Mouse (Mus musculus) embryonic facial prominence, embryonic 10.5 days (tissue): ENCODE results near the gene Dhrs2. TPM values are rescaled to one million over a fixed set of nuclear protein-coding genes. Genes with fewer than 3 reads are reported as not detected.
A peak's percentile ranks its signal among the peaks of the same experiment; 100 is the strongest.

Source experiments
- DNase-seq: peaks from one replicate; pipeline ENCODE4 v3.0.0-alpha.2; 2017; ENCODE audit warnings: low spot score
- H3K27ac ChIP-seq: fragments of 300-500 bp; sonication (generic); replicated peaks from 2 replicates; pipeline ENCODE4 v1.5.1; 2016; ENCODE audit warnings: mild to moderate bottlenecking
- H3K27me3 ChIP-seq: fragments of 300-500 bp; sonication (generic); replicated peaks from 2 replicates; pipeline ENCODE4 v1.6.1; 2016; ENCODE audit warnings: low read depth, mild to moderate bottlenecking; ENCODE audit not compliant: poor library complexity, severe bottlenecking
- H3K36me3 ChIP-seq: fragments of 300-500 bp; sonication (generic); replicated peaks from 2 replicates; pipeline ENCODE4 v1.6.1; 2016; ENCODE audit warnings: mild to moderate bottlenecking, moderate library complexity
- H3K4me1 ChIP-seq: fragments of 300-500 bp; sonication (generic); 2 replicates; pipeline ENCODE4 v1.6.1; 2016
- H3K4me3 ChIP-seq: fragments of 300-500 bp; sonication (generic); 2 replicates; pipeline ENCODE4 v1.5.1; 2016; ENCODE audit warnings: mild to moderate bottlenecking, moderate library complexity
- H3K9me3 ChIP-seq: fragments of 300-500 bp; sonication (generic); 2 replicates; pipeline ENCODE4 v1.6.1; 2016; ENCODE audit warnings: mild to moderate bottlenecking
- WGBS: fragments of 180-500 bp; shearing (Covaris S2); methylation state at CpG from one replicate; pipeline ENCODE4 v1.1.7; 2016; 5-methylcytosine and 5-hydroxymethylcytosine counted together
- polyA plus RNA-seq: library from polyadenylated mRNA; unstranded; fragments of >200 nt; fragmentation: Nextera tagmentation; extraction: Ambion mirVana; gene quantifications from 2 replicates; pipeline ENCODE4 v1.2.1, GENCODE M21; 2016

Dhrs2 gene
- polyA plus RNA-seq, 1 experiment from 2014 or later = not detected

DNA sequence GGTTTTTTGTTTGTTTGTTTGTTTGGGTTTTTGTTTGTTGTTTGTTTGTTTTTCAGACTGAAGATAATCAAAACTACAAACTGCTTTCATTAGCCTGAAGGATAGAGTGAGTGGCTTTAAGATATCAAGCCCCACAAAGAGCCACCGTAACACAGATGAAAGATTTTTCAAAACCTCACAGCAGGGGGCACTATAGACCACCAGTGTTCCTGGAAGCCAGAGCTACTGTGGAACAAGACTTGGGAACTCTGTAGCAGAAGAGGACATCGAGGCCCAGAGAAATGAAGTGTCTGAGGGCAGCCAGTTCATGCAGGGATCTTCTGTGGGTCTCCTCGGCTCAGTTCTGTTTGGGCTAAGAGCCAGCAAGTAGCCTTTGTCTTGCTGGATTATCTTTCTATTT is 49.4 kb downstream of the Dhrs2 start:
- H3K9me3 ChIP-seq = no peaks in the 10 kb centered on the region
- 68% methylated on average over 3 of the region's 3 CpGs for WGBS
- DNase-seq = peak; percentile 40
- H3K27ac ChIP-seq = no peak overlapping the region
- H3K4me1 ChIP-seq = no peaks in the 10 kb centered on the region
- no peaks in the 10 kb centered on the region for H3K27me3 ChIP-seq
- no peaks in the 10 kb centered on the region for H3K36me3 ChIP-seq
- H3K4me3 ChIP-seq = no peak overlapping the region

DNA sequence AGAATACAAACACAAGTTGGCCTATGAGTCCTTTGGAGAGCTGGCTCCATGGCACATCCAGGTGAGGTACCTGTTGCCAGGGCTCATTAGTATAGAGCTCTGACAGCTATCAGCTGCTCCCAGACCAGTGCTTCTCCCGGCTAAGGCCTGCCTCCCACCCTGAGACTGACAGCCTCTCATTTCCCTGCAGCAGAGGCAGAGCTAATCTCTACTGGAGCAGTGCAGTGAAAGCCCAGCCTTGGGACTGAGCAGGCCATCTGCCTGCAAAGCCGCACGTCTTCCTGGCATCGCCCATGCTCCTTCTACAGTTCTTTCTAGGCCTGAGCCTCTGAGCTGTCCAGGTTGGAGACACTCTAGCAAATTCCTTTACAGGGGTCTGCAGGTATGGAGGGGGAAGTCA is 51.2 kb downstream of the Dhrs2 start:
- no peaks in the 10 kb centered on the region for H3K36me3 ChIP-seq
- no peak overlapping the region for H3K27ac ChIP-seq
- no peaks in the 10 kb centered on the region for H3K9me3 ChIP-seq
- no peak overlapping the region for H3K4me3 ChIP-seq
- H3K4me1 ChIP-seq = no peaks in the 10 kb centered on the region
- WGBS = 77% methylated on average over 4 of the region's 4 CpGs
- DNase-seq = no peak
- H3K27me3 ChIP-seq = no peaks in the 10 kb centered on the region

DNA sequence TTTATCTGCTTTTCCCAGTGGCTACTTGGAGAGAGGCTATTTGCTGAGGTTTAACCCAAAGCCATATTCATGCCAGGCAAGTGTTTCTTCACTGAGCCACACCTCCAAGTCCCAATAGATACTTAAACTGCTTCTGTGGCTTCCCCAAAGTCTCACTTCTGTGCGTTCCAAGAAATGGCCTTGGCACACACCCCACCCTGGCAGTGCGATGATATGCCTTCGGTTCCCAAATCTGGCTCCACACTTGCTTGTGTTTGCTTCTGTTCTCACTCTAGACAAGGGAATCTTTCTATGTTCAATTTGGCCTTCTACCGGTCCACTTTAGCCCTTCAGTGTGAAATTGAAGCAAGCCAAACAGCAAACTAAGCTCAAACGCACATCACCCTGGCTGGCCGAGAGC is 53.0 kb downstream of the Dhrs2 start:
- no peak overlapping the region for H3K27ac ChIP-seq
- H3K4me1 ChIP-seq = peaks cover 3% of the 10 kb centered on the region; the same call in 1 of the 2 replicates
- no peaks in the 10 kb centered on the region for H3K36me3 ChIP-seq
- no peaks in the 10 kb centered on the region for H3K27me3 ChIP-seq
- DNase-seq = no peak
- H3K4me3 ChIP-seq = no peak overlapping the region
- H3K9me3 ChIP-seq = no peaks in the 10 kb centered on the region
- WGBS = 93% methylated on average over 6 of the region's 6 CpGs

DNA sequence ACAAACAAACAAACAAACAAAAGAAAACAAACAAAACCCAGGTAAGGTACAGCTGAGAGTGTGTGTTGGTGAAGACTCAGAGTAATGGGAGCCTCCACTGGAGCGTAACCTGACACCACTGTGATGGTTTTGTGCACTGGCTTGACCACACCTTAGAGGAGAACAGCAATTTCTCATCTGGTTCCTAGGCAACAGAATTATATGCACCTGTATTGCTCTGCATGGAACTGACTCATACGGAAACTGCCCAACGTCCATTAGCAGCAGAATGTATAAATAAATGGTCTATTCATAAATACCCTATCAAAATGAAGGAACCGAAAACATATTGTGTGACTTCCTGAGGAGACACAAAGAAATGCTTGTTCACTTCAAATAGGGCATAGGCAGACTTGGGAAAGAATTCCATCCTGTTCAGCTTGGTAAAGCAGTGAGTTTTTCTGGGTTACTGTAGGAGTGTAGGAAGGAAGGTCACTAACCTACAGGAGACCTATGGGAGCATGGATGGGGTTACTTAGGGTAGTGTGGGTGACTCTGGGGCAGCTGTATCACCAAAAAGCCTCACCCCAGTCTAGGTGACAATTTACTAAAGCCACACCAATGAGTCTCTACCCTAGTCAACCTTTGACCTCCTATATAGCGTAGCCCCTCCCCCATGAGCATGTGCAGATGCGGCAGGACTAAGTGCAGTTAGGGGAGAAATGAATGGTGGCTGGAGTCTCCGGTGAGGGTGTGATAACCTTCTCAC is 57.7 kb downstream of the Dhrs2 start:
- WGBS = 78% methylated on average over 7 of the region's 7 CpGs
- no peak for DNase-seq

More for the DNA sequence above, 57.7 kb downstream of the Dhrs2 start:
- no peak overlapping the region for H3K27ac ChIP-seq
- H3K9me3 ChIP-seq = no peaks in the 10 kb centered on the region
- no peaks in the 10 kb centered on the region for H3K27me3 ChIP-seq
- no peaks in the 10 kb centered on the region for H3K36me3 ChIP-seq
- H3K4me1 ChIP-seq = peaks cover 3% of the 10 kb centered on the region; the same call in 1 of the 2 replicates
- no peak overlapping the region for H3K4me3 ChIP-seq

Other genes with a start within 250 kb of the Dhrs2 start
- gene Gm17428, start 245.1 kb upstream of the Dhrs2 start, polyA plus RNA-seq = not detected in 2 replicates
- gene Myh7, start 227.4 kb upstream of the Dhrs2 start, polyA plus RNA-seq = 1.9 and 8.4 TPM in 2 replicates
- 91.1 and 94.2 TPM in 2 replicates for gene Ngdn, start 206.6 kb upstream of the Dhrs2 start, polyA plus RNA-seq
- gene Zfhx2, start 129.7 kb upstream of the Dhrs2 start, polyA plus RNA-seq = 6.1 and 6.8 TPM in 2 replicates
- gene Thtpa, start 127.2 kb upstream of the Dhrs2 start, polyA plus RNA-seq = 22.4 and 22.8 TPM in 2 replicates
- gene Ap1g2, start 115.4 kb upstream of the Dhrs2 start, polyA plus RNA-seq = 14.5 and 15.8 TPM in 2 replicates
- 0.45 and 0.81 TPM in 2 replicates for gene Jph4, start 105.1 kb upstream of the Dhrs2 start, polyA plus RNA-seq